Mouse (Mus musculus): Measurements from ENCODE around the gene Adcy1. TPM values are rescaled to one million over a fixed set of nuclear protein-coding genes. Genes with fewer than 3 reads are reported as not detected.
A peak's percentile ranks its signal among the peaks of the same experiment; 100 is the strongest.
"Not testable (repeated sequence)": the region's sequence is repeated elsewhere in the genome, so short reads cannot be mapped to it uniquely, and the experiment has no call there.

Gene Adcy1
- total RNA-seq, 2 experiments from 2014 or later: 319 to 338 TPM

GRCm38 (mm10) chr11:7199736-7200392, 136.6 kb downstream of the Adcy1 start:
- intact Hi-C loops (cut with DNase I): loop anchor here (10.0 kb wide), 2 partner anchors 545 to 1325 kb away; partner anchors contain the start of gene Ramp3
- peak; percentile 40 to 71 for DNase-seq (ENCODE audit: low spot score in 2 of 2)

GRCm38 (mm10) chr11:7200393-7200783, 137.1 kb downstream of the Adcy1 start:
- DNase-seq (ENCODE audit: low spot score in 2 of 2): no peak
- intact Hi-C loops (cut with DNase I): loop anchor here (10.0 kb wide), 1 partner anchor 1324 kb away; no protein-coding TSS in a partner anchor

- intact Hi-C loops (cut with DNase I): loop anchor here (10.0 kb wide), 1 partner anchor 1323 kb away; no protein-coding TSS in a partner anchor
Observed at GRCm38 (mm10) chr11:7202206-7202605, 138.9 kb downstream of the Adcy1 start.

GRCm38 (mm10) chr11:7203846-7204245, 140.6 kb downstream of the Adcy1 start:
- DNase-seq (ENCODE audit: low spot score in 2 of 2): no peak
- intact Hi-C loops (cut with DNase I): loop anchor here (10.0 kb wide), 1 partner anchor 1321 kb away; no protein-coding TSS in a partner anchor

More at GRCm38 (mm10) chr11:7202206-7202605, 138.9 kb downstream of the Adcy1 start:
- DNase-seq (ENCODE audit: low spot score in 2 of 2): no peak

GRCm38 (mm10) chr11:7210343-7210742, 147.1 kb downstream of the Adcy1 start:
- DNase-seq (ENCODE audit: low spot score in 2 of 2): peak; percentile 79 to 85

GRCm38 (mm10) chr11:7211211-7211610, 147.9 kb downstream of the Adcy1 start:
- intact Hi-C loops (cut with DNase I): loop anchor here (2.0 to 10.0 kb wide), 4 partner anchors 126 to 1194 kb away; no protein-coding TSS in a partner anchor
- no peak for DNase-seq (ENCODE audit: low spot score in 2 of 2)

More at GRCm38 (mm10) chr11:7210343-7210742, 147.1 kb downstream of the Adcy1 start:
- intact Hi-C loops (cut with DNase I): loop anchor here (1.0 to 10.0 kb wide), 5 partner anchors 127 to 1194 kb away; no protein-coding TSS in a partner anchor

GRCm38 (mm10) chr11:7212126-7212798, 149.0 kb downstream of the Adcy1 start:
- DNase-seq (ENCODE audit: low spot score in 2 of 2): no peak
- intact Hi-C loops (cut with DNase I): loop anchor here (5.0 to 10.0 kb wide), 3 partner anchors 125 to 1035 kb away; no protein-coding TSS in a partner anchor

GRCm38 (mm10) chr11:7213161-7213500, 149.8 kb downstream of the Adcy1 start:
- no peak for DNase-seq (ENCODE audit: low spot score in 2 of 2)
- intact Hi-C loops (cut with DNase I): loop anchor here (5.0 to 10.0 kb wide), 3 partner anchors 124 to 1034 kb away; no protein-coding TSS in a partner anchor

GRCm38 (mm10) chr11:7213501-7214341, 150.4 kb downstream of the Adcy1 start, which contains the start of gene Igfbp3:
Gene Igfbp3, minus strand, starts transcription at chr11:7213923.
- DNase-seq (ENCODE audit: low spot score in 2 of 2): peak; percentile 85 to 87
- intact Hi-C loops (cut with DNase I): loop anchor here (1.0 to 10.0 kb wide), 4 partner anchors 124 to 1090 kb away; no protein-coding TSS in a partner anchor

GRCm38 (mm10) chr11:7214342-7214660, 151.0 kb downstream of the Adcy1 start:
- DNase-seq (ENCODE audit: low spot score in 2 of 2): no peak
- intact Hi-C loops (cut with DNase I): loop anchor here (1.0 to 10.0 kb wide), 4 partner anchors 123 to 1089 kb away; no protein-coding TSS in a partner anchor

GRCm38 (mm10) chr11:7214761-7215160, 151.5 kb downstream of the Adcy1 start:
- intact Hi-C loops (cut with DNase I): loop anchor here (1.0 to 10.0 kb wide), 4 partner anchors 123 to 1089 kb away; no protein-coding TSS in a partner anchor

GRCm38 (mm10) chr11:7215703-7216102, 152.4 kb downstream of the Adcy1 start:
- intact Hi-C loops (cut with DNase I): loop anchor here (10.0 kb wide), 1 partner anchor 919 kb away; no protein-coding TSS in a partner anchor
- DNase-seq (ENCODE audit: low spot score in 2 of 2): peak; percentile 76 to 79

More at GRCm38 (mm10) chr11:7214761-7215160, 151.5 kb downstream of the Adcy1 start:
- peak; percentile 79 to 82 for DNase-seq (ENCODE audit: low spot score in 2 of 2)

- DNase-seq (ENCODE audit: low spot score in 2 of 2); intact Hi-C loops (cut with DNase I): not testable (repeated sequence)
Observed at GRCm38 (mm10) chr11:7221826-7222225, 158.5 kb downstream of the Adcy1 start.

GRCm38 (mm10) chr11:7226200-7226599, 162.9 kb downstream of the Adcy1 start:
- peak in 1 of 2 experiments; percentile 31 for DNase-seq (ENCODE audit: low spot score in 2 of 2)

GRCm38 (mm10) chr11:7226810-7227550, 163.7 kb downstream of the Adcy1 start:
- intact Hi-C loops (cut with DNase I): no loop called here

More at GRCm38 (mm10) chr11:7226200-7226599, 162.9 kb downstream of the Adcy1 start:
- intact Hi-C loops (cut with DNase I): no loop called here

GRCm38 (mm10) chr11:7228107-7228506, 164.8 kb downstream of the Adcy1 start:
- DNase-seq (ENCODE audit: low spot score in 2 of 2): no peak
- intact Hi-C loops (cut with DNase I): no loop called here

More at GRCm38 (mm10) chr11:7226810-7227550, 163.7 kb downstream of the Adcy1 start:
- DNase-seq (ENCODE audit: low spot score in 2 of 2): no peak
